Mouse (Mus musculus) bone marrow macrophage, adult 2 months (primary cell): ENCODE results near the gene Six6.

Source experiments
- CTCF ChIP-seq: IDR thresholded peaks from 2 replicates; pipeline ENCODE4 v1.5.1; 2012; ENCODE audit warnings: low read depth, mild to moderate bottlenecking, low read length, moderate library complexity
- POLR2A ChIP-seq: IDR thresholded peaks from 2 replicates; pipeline ENCODE4 v1.6.1; 2012; ENCODE audit warnings: mild to moderate bottlenecking, low read depth, low read length, borderline replicate concordance

GRCm38 (mm10) chr12:72941398-72942051 lies 1.8 kb downstream of the Six6 start:
- TF ChIP-seq POLR2A = no peak
- TF ChIP-seq CTCF = no peak
